Mouse (Mus musculus) T-helper 2 cell (primary cell): ENCODE results near the gene Phb.

Experiments
- in situ Hi-C: fragments of 300-600 bp; cut with MboI, MseI; formaldehyde crosslinking; loops from one replicate; pipeline ENCODE4 v1.15.1; 2025; ENCODE audit warnings: high pct_unique_total_duplicates

Phb gene

DNA sequence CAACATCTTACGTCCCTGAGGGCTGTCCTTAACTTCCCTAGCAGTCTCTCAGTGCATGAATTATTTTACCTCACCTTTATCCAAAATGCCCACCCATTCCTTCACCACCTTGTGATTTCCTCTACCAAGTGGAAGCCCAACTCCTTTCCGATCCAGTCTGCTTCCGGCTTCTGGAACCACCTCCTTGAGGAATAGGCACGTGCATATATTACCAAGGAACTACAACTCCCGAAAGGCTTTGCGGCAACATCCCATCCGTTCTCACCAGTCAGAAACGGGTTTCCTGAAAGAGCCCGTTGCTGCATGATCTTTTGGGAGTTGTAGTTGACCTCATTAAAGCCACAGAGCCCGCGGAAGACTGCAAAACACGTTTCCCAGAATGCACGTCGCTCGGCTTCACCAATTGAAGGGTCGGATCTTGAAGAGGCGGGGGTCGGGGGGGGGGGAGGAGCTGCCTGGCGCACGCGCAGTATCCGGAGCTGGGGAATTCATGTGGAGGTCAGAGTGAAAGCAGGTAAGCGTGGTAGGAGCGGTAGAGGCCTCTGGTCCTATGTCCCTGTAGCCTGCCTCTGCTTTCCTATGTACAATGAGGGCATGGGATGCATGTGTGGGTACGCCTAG is at the start of gene Phb:
Gene Phb, plus strand, starts transcription at position 429 of the 621 bp plus-strand sequence.
- in situ Hi-C loops, result no loop called here

- in situ Hi-C loops, result no loop called here
These were observed 48.8 kb upstream of the Phb start for GRCm38 (mm10) chr11:95617785-95618465.

DNA sequence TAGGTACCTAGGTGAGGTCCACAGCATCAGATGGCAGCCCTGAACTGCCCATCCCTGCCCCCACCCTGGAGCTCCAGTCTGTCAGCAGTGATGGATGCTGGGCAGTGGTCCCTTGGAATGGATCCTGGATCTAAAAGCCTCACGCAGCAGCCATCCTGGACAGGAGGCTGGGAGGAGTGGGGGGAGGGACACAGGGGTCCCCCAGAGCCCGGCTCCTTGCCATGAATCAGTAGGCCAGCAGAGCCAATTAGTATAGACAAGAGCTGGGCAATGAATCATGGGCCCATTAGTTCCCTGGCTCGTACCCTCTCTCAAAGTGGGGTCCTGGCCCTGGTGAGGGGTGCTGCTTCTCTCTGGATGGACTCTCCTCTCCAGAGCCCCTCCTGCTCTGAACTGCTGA is 47.7 kb upstream of the Phb start:
- in situ Hi-C loops, result no loop called here

GRCm38 (mm10) chr11:95619886-95620444 is 46.8 kb upstream of the Phb start:
- in situ Hi-C loops, result no loop called here

DNA sequence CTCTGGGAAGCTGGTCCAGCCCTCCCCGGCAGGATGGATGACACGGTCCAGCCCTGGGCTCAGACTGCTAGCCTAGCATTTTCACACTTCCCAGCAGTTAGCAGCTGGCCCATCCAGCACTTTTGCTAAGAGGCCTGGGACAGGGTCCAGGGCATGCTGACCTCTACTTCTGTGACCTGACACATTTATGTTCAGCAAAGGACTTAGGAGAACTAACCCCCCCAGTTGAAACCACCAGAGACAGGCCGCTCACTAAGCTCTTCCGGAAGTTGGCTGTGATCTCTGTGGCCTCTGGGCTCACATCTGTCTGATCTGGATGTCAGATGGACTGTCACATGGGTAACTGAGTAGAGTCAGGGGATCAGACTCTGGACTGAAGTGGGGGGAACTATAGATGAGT is 45.7 kb upstream of the Phb start:
- in situ Hi-C loops, result no loop called here

DNA sequence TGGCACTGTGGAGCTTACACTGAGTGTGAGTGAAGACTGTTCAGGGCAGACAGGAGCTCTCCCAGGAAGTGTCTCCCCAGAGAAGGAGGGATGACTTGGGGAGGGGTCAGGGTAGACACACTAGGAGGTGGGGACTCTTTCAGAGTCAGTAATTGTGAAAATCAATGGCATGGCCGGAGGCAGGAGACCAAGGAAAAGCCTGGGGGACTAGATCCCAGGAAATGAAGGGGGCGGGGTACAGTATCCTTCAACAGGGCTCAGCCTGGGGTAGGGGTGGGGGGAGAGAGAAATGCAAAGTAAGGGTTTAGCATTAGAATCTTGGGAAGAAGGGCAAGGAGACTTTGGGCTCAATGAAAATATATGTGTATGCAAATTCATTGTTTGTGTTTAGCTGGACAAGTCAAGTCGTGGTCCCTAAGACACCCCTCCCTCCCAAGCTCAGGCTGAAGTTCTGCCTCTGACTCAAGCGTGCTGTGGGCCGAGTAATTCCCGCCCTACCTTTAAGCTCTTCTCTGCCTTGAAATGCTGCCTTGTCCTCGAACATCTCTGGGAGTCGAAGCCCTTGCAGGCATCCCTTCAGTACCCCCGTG is 45.1 kb upstream of the Phb start:
- in situ Hi-C loops, result no loop called here

DNA sequence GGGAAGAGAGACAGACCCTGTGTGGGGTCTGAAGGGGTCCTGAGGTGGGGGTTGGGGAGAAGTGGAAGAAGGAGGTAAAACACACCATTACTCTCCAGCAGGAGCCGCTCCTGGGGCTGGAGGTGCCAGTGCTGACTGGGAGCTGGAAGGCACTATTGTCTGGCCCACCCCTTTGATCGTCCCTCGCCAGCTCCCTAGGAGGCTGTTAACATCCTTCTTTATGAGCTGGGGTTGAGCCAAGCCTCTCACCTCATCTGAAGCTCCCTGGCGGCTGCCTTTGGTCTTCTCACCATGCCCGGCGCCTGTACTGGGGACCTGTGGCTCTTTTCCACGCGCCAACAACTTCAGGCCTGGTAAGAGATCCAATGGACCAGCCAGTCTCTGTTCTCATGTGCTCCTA is 44.3 kb upstream of the Phb start:
- in situ Hi-C loops, result no loop called here

DNA sequence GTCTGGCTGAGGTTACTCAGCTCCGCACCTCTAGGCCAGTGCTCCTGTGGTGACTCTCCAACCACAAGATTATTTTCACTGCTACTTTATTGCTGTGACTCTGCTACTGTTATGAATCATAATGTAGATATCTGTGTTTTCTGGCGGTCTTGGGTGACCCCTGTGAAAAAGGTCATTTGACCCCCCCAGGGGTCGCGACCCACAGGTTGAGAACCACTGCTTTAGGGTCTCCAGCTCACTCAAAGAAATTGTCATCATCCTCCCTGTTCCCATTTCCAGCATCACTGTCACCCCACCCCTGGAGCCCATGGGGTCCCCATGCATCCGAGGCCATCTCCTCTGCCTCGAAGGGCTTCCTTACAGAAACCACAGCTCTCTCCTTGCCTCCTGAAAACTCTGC is 36.2 kb upstream of the Phb start:
- in situ Hi-C loops, result no loop called here

GRCm38 (mm10) chr11:95631301-95631700 is 35.5 kb upstream of the Phb start:
- in situ Hi-C loops, result no loop called here

- in situ Hi-C loops, result no loop called here
These were observed 34.3 kb upstream of the Phb start for GRCm38 (mm10) chr11:95632474-95632873.

DNA sequence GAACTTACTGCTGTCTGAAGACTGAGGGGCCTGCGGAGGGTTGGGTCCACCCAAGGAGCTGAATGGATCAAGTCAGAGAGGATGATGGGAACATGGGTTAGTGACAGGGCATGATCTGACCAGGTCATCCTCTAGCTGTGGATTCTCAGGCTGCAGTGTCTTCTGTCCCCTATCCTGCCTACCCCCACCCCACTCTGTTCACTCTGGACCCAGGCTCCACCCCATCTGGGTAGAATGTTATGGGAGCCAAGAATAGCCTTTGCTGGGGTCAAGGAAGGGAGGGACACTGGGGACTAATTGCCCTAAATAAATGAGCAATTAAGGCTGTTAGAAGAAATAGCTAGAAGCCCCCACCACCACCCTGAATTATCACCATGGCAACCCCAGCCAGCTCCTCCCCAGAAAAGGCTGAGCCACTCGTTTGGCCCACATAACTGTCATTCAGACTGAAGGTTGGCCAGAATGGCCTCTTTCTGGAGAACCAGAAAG is 33.2 kb upstream of the Phb start:
- in situ Hi-C loops, result no loop called here

DNA sequence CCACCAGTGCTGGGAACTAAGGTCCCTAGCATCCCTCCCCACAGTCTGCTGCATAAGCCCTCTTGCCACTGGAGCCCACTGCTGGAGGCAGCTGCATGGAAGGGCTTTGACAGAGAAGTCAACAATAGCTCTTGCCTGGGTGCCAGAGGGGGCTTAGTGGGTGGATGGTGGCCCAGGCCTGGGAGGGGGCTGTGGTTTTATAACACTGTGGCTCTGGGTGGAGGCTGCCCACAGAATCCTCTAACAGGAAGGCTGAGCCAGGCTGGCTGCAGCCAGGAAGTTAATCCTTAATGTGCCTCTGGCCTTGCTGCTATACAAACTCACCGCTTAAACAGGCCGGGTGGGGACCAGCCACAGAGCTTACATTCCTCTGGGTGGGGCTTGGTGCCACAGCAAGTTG is 31.7 kb upstream of the Phb start:
- in situ Hi-C loops, result no loop called here

- in situ Hi-C loops, result no loop called here
These were observed 26.0 kb upstream of the Phb start for GRCm38 (mm10) chr11:95640751-95641150.

DNA sequence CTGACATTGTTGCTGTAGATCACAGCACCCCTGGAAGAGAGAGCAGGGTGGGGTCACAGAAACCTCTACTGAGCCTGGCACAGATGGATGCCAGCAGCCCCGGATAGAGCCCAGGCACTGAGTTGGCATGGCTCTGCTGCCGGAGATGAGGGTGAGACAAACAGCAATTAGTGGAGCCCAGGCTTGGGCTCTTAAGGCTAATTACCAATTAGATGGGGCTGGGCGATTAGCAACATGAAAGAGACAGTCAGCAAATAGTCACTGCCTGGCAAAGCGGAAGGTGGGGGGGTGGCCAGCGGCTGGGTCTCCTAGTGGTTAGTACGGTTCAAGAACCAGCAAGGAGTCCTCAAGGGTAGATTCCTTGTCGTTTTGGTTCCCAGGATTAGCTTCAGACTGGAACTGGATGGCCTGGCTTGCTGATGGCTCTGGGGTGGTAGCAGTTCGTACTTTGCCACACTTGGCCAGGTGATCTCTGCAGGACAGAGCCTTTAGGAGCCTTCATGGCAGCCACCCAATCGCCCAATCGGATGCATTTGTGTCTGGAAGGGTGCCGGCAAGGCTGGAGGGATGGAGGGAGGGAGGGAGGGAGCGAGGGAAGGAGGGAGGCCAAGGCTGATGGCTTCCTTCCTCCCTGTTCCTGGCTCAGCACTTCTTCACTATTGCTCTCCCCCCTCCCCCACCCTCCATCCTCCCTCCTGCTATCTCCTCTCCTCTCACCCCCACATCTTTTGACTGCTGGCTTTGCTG is 24.1 kb upstream of the Phb start:
- in situ Hi-C loops, result no loop called here

DNA sequence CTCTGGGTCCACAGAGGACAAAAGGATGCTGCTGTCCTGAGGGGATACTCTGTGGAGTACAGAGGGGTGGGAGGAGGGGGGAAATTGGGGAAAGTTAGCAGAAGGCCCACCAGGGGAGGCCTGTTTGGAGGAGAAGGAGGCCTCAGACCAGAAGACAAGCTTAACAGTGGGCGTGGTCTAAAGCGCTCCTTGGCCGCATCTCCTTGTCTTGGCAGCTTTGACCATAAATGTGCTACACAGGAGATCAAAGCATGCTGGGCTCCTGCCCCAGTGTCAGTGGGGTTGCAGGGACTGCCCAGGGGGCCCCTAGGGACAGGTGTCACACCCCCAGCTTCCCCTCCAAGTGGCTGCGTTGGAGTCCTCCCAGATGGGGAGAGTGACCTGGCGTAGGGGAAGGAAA is 22.9 kb upstream of the Phb start:
- in situ Hi-C loops, result no loop called here

DNA sequence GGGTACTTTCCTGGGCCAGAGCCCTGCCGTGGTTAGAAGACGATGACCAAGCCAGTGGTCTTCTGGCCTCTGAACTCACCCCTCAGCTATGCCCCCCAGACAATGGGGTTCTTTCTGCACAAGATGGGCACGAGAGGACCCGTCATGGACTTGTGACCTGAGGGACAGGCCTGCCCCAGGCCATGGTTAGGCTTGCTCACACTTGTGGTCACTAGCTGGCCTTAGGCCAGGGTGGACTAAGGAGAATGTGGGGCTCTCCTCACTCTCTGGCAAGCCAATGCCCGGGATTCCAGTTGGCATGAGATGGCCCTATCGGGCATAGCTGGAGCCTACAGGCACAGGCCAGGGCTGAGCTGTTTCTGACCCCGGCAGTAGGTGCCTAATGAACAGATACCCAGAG is 22.4 kb upstream of the Phb start:
- in situ Hi-C loops, result no loop called here

DNA sequence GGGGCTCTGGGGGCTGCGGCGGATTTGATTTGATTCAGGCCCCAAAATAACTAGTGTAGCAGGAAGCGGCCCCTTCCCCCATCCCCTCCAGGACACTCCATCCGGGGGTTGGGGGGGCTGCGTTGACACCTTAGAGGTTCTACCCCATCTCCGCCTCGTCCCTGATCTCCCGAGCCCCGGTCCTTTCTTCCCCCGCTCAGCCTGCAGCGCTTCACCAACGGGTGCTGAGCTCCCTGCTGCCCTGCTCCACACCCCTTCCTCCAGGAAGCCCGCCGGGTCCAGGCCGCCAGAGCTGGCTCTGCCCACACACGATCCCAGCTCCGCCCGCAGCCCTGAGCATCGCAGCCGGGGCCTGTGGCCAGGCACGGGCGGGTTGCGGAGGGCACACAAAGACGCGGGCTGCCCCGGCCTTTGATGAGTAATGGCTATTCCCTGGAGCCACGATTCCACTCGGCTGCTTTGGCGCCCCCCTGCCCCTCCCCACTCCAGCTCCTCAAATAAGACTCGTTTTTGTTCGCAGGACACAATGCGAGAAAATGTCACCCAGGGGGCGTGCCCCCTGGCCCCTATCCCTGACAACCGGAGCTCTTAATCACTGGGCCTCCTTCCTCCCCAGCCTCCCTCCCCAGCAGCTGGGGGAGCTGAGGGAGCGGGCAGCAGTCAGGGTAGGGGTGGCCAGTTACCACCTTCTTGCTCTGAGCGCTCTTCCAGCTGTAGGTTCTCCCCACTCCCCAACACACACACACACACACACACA is 21.2 kb upstream of the Phb start:
- in situ Hi-C loops, result no loop called here

DNA sequence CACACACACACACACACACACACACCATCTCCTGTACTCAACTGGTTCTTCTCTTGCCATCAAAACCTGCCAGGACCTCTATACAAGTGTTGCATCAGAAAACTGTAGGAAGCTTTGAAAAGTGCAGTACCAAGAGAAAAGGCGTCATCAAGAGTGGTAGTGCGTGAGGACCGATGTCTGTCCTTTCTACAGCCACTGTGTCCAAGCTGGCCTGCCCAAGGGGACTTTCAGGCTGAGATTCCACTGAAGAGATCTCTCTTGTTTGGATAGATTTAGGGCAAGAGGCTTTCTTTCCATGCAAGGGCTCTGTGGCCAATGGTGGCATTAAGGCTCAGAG is 20.6 kb upstream of the Phb start:
- in situ Hi-C loops, result no loop called here

GRCm38 (mm10) chr11:95647791-95648190 is 19.0 kb upstream of the Phb start:
- in situ Hi-C loops, result no loop called here

DNA sequence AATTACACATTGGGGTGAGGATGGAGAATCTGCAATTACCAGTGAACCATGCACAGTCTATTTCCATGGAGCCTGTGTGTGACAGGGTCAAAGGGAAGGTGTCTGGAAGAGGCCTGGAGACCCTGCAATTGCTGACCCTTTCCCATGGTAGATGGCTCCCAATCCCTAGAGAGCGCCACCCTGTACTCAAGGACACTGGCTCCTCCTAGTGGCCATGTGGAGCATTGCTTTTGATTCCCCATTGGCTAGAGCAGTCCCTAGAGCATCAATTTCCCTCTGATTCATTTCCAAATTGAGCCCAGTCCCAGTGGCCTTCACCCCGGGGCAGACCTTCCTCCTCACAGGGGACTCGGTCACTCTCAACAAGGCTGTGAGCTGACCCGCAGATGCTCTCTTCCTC is 17.9 kb upstream of the Phb start:
- in situ Hi-C loops, result no loop called here

GRCm38 (mm10) chr11:95649560-95649959 is 17.2 kb upstream of the Phb start:
- in situ Hi-C loops, result no loop called here
